Mouse (Mus musculus) bone marrow, adult 2 months (tissue): ENCODE measurements around the gene Mpped2.

Experiments
- CTCF ChIP-seq: fragments of 200-500 bp; IDR thresholded peaks from 2 replicates; pipeline ENCODE4 v1.5.1; 2011; ENCODE audit warnings: low read length, control low read depth; ENCODE audit not compliant: control insufficient read depth, insufficient read depth
- POLR2A ChIP-seq: fragments of 200-500 bp; IDR thresholded peaks from 2 replicates; pipeline ENCODE4 v1.6.1; 2011; ENCODE audit warnings: low read depth, mild to moderate bottlenecking, control low read depth, low read length, borderline replicate concordance; ENCODE audit not compliant: control insufficient read depth

- TF ChIP-seq POLR2A (no peak), CTCF (no peak)
Observed at GRCm38 (mm10) chr2:106744086-106744485, 51.0 kb downstream of the Mpped2 start.
